Mouse (Mus musculus) neural tube, embryonic 14.5 days (tissue): ENCODE measurements around the gene Gm20683. TPM values are rescaled to one million over a fixed set of nuclear protein-coding genes. Genes with fewer than 3 reads are reported as not detected.

Source experiments
- ATAC-seq: fragments of 200-750 bp; cut with Nextera tagmentation; 2 replicates; pipeline ENCODE4 v1.8.0; 2017; ENCODE audit warnings: low read depth, mild to moderate bottlenecking, moderate TSS enrichment, moderate library complexity
- H3K27ac ChIP-seq: fragments of 300-500 bp; sonication (generic); 2 replicates; pipeline ENCODE4 v1.5.1; 2014; ENCODE audit warnings: low read depth, mild to moderate bottlenecking, control low read depth, low read length, moderate library complexity, mixed read lengths
- H3K27me3 ChIP-seq: fragments of 300-500 bp; sonication (generic); 2 replicates; pipeline ENCODE4 v1.6.1; 2014; ENCODE audit warnings: low read length; ENCODE audit not compliant: control insufficient read depth, insufficient read depth
- H3K36me3 ChIP-seq: fragments of 300-500 bp; sonication (generic); 2 replicates; pipeline ENCODE4 v1.6.1; 2014; ENCODE audit warnings: low read length, mixed read lengths; ENCODE audit not compliant: control insufficient read depth, insufficient read depth
- H3K4me1 ChIP-seq: fragments of 300-500 bp; sonication (generic); 2 replicates; pipeline ENCODE4 v1.6.1; 2014; ENCODE audit warnings: low read length; ENCODE audit not compliant: control insufficient read depth, insufficient read depth
- H3K4me2 ChIP-seq: fragments of 300-500 bp; sonication (generic); 2 replicates; pipeline ENCODE4 v1.6.1; 2014; ENCODE audit warnings: mild to moderate bottlenecking, low read depth, low read length, control low read depth
- H3K4me3 ChIP-seq: fragments of 300-500 bp; sonication (generic); 2 replicates; pipeline ENCODE4 v1.5.1; 2014; ENCODE audit warnings: low read depth, low read length, control low read depth, mixed read lengths
- H3K9ac ChIP-seq: fragments of 300-500 bp; sonication (generic); replicated peaks from 2 replicates; pipeline ENCODE4 v1.6.1; 2014; ENCODE audit warnings: low read depth, mild to moderate bottlenecking, control low read depth, low read length, mixed read lengths
- H3K9me3 ChIP-seq: fragments of 300-500 bp; sonication (generic); 2 replicates; pipeline ENCODE4 v1.6.1; 2016; ENCODE audit warnings: low read length; ENCODE audit not compliant: control insufficient read depth
- WGBS: fragments of 180-500 bp; shearing (Covaris S2); extraction: QIAGEN DNeasy Blood & Tissue Kit; methylation state at CpG from one replicate; pipeline ENCODE4 v1.1.7; 2014; 5-methylcytosine and 5-hydroxymethylcytosine counted together
- polyA plus RNA-seq: library from polyadenylated mRNA; unstranded; fragments of >200 nt; fragmentation: Nextera tagmentation; extraction: Ambion mirVana; gene quantifications from 2 replicates; pipeline ENCODE4 v1.2.1, GENCODE M21; 2014

The Gm20683 gene
- polyA plus RNA-seq, 1 experiment from 2014 or later: 10.6 TPM

DNA sequence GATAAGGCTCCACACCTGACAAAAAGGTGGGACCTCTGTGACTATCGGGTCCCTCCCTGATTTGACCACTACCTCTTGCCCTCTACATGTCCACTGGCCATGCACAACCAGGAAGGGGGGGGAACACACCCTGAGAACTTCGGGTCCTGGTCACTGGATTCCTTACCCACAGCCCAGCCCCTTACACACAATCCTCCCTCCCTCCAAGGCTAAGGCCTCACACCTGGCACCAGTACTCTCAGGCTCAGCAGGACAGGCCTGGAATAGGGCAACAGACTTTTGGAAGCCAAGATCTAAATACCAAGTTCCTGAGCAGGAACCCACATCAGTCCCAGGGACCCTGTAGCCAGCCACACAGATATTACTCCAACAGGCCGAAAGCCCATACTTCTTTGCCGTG, 2.7 kb downstream of the Gm20683 start:
- H3K9me3 ChIP-seq: no peaks in the 10 kb centered on the region
- H3K4me3 ChIP-seq: no peak overlapping the region
- peaks cover 44% of the 10 kb centered on the region for H3K4me1 ChIP-seq
- no peak overlapping the region for H3K27ac ChIP-seq
- no peak overlapping the region for H3K4me2 ChIP-seq
- ATAC-seq: no peak
- 91% methylated on average over 4 of the region's 4 CpGs for WGBS
- peaks cover 28% of the 10 kb centered on the region for H3K36me3 ChIP-seq
- H3K9ac ChIP-seq: no peak overlapping the region
- no peaks in the 10 kb centered on the region for H3K27me3 ChIP-seq

DNA sequence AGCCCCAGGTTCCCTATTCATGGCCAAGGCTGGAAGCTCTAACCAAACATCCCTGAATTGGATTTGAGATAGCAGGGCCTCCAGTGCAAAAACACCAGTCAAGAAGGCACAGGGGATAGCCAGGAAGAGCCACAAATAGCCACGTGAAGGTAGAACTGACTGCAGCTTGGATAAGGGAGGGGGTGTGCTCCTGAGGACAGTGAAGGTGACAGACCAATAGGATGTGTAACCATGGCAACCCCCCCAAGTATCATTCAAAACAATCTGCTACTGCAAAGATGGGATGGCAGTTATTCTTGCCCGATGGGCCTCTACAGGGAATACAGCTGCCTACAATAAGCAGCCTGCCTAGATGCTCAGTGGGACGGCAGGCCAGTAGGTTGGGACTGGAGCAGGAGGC, 4.0 kb downstream of the Gm20683 start:
- 18% methylated on average over 3 of the region's 3 CpGs for WGBS

DNA sequence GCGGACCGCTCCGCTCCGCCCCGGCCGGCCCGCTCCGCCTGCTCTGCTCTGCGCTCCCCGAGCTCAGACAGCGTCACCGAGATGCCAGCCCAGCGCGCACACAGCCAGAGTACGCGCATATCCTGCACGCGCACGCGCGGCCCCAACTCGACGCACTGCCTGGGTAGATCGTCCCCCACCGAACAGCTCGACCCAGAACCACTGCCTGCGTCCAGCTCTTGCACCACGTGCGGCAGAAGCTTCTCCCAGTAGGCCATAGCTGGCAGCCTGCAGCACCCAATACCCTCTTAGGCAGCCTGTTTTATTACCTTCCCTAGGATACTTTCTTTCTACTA, 4.5 kb downstream of the Gm20683 start, which contains the start of gene Rhbdl1:
Gene Rhbdl1, minus strand, starts transcription at position 220 of the 335 bp plus-strand sequence.
- Histone ChIP-seq H3K4me2 (peak within 1 kb of the TSS; percentile 72), H3K4me3 (peak within 1 kb of the TSS; percentile 38), H3K36me3 (peaks cover 26% of the 10 kb centered on the region), H3K9ac (peak within 1 kb of the TSS; percentile 73), H3K27ac (peak within 1 kb of the TSS; percentile 83), H3K9me3 (no peaks in the 10 kb centered on the region), H3K27me3 (no peaks in the 10 kb centered on the region), H3K4me1 (peaks cover 42% of the 10 kb centered on the region)
- peak; percentile 19; the same call in 1 of the 2 replicates for ATAC-seq
- 2% methylated on average over 26 of the region's 29 CpGs for WGBS

More for the DNA sequence above, 4.0 kb downstream of the Gm20683 start:
- Histone ChIP-seq H3K4me3 (0 out of 2 replicates have a peak overlapping the region, but pooled peaks have one; percentile 38), H3K4me1 (peaks cover 42% of the 10 kb centered on the region), H3K27me3 (no peaks in the 10 kb centered on the region), H3K27ac (peak overlapping the region; percentile 83), H3K36me3 (peaks cover 28% of the 10 kb centered on the region), H3K4me2 (peak overlapping the region; percentile 72), H3K9ac (no peak overlapping the region), H3K9me3 (no peaks in the 10 kb centered on the region)
- no peak for ATAC-seq

DNA sequence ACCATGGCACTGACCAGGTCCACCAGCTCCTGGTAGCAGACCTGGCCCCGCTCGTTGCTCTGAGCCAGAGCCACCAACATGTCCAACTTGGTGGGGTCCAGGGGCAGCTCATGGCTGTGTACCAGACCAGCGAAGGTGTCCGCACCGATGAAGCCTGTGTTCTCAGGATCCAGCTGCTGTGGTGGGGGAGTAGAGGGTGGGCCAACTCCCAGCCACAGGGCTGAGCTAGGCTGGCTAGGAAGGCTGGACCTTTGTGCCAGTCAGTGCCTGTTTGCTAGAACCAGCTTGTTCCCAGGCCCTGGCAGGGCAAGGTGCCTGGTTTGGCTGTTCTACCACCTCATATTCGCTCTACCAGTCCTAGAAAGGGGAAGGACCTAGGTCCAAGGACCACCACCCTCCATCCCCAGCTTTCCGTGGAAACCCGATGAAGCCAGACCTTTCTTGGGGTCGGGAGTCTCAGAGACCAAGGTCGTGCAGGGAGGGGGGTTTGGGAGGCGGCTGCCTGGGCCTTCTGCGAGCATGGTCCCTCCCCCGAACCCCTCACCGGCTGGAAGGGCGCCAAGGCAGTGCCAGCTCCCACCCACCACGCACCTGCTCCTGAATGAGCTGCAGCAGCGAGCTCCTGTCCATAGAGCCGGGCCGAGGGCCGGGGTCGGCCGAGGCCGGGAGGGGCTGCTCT, 5.0 kb downstream of the Gm20683 start:
- peak overlapping the region; percentile 72 for H3K4me2 ChIP-seq
- 20% methylated on average over 23 of the region's 23 CpGs for WGBS
- peak overlapping the region; percentile 83 for H3K27ac ChIP-seq
- peaks cover 48% of the 10 kb centered on the region for H3K4me1 ChIP-seq
- ATAC-seq: no peak
- peak overlapping the region; percentile 73 for H3K9ac ChIP-seq
- H3K36me3 ChIP-seq: peaks cover 22% of the 10 kb centered on the region
- no peaks in the 10 kb centered on the region for H3K9me3 ChIP-seq
- H3K4me3 ChIP-seq: peak overlapping the region; percentile 38
- no peaks in the 10 kb centered on the region for H3K27me3 ChIP-seq

DNA sequence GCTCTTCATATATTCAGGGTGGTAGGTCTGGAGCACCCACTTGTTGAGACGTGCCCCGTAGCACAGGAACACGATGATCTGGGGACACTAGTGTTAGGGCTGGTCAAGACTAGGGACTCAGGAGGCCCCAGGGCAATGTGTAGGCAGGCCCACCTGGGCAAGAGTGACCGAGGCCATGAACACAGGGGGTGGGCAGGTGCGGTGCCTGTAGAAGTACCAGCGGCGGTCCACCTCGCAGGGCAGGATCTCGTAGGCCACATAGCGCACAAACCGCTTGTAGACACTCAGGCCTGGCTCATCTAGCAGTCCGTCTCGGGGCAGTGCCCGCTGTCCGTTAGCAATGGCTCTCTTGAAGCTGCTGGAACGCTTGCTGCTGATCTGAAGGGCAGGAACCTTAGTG, 5.7 kb downstream of the Gm20683 start:
- Histone ChIP-seq H3K9ac (peak overlapping the region; percentile 73; the same call in 1 of the 2 replicates), H3K9me3 (no peaks in the 10 kb centered on the region), H3K4me3 (0 out of 2 replicates have a peak overlapping the region, but pooled peaks have one; percentile 9), H3K4me2 (peak overlapping the region; percentile 72), H3K27ac (no peak overlapping the region), H3K4me1 (peaks cover 55% of the 10 kb centered on the region), H3K27me3 (no peaks in the 10 kb centered on the region), H3K36me3 (peaks cover 22% of the 10 kb centered on the region)
- 94% methylated on average over 16 of the region's 16 CpGs for WGBS
- ATAC-seq: no peak

DNA sequence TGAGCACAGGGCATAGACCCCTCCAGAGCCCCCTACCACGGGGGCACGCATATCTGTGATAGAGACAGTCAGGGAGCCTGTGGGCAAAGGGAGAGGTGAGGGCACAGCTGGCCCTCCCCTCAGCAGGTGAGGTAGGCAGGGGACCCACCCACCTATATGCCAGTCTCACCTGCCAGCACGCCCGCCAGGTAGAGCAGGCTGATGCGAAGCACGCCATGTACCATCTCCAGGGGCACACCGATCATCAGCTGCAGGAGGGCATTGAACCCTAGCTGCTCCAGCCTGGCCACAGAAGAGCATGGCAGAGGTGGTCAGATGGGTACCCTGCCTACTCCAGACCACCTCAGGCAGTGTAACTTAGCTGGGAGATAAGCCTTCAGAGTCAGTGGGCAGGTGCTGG, 6.3 kb downstream of the Gm20683 start:
- Histone ChIP-seq H3K27me3 (no peaks in the 10 kb centered on the region), H3K4me1 (peaks cover 59% of the 10 kb centered on the region), H3K27ac (no peak overlapping the region), H3K9ac (no peak overlapping the region), H3K4me2 (peak overlapping the region; percentile 90), H3K36me3 (peaks cover 22% of the 10 kb centered on the region), H3K9me3 (no peaks in the 10 kb centered on the region), H3K4me3 (0 out of 2 replicates have a peak overlapping the region, but pooled peaks have one; percentile 9)
- WGBS: 95% methylated on average over 7 of the region's 7 CpGs
- ATAC-seq: no peak

DNA sequence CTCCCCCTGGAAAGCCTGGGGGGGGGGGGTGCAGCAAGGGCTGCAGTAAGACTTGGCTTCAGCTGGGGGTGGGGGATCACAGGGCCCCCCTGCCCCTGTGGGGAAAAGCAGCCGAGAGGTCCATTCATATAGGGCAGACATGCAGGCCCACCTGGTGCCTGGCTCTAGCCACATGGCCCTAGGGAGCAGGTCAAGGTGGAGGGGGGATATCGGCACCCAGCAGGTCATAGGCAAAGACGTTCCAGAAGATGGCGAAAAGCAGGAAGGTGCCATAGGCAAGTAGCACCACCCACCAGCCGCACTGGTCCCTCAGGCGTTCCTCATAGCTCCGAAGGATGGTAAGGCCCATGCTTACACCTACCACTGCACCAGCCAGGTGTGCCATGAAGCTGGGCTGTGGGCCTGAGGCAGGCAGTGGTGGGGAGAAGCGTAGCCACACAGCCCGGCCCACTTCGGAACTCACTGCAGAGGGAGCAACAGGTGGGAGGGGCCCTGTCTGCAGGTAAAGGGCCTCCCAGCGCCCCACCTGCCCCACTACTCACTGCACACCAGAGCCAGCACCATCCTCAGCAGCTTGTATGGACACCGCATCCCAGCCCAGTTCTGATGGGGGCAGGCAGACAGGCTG, 6.9 kb downstream of the Gm20683 start:
- peak overlapping the region; percentile 90 for H3K4me2 ChIP-seq
- H3K27me3 ChIP-seq: no peaks in the 10 kb centered on the region
- no peak for ATAC-seq
- H3K4me3 ChIP-seq: peak overlapping the region; percentile 82; the same call in 1 of the 2 replicates
- H3K9ac ChIP-seq: peak overlapping the region; percentile 76
- peaks cover 20% of the 10 kb centered on the region for H3K36me3 ChIP-seq
- no peaks in the 10 kb centered on the region for H3K9me3 ChIP-seq
- WGBS: 93% methylated on average over 12 of the region's 12 CpGs
- peaks cover 64% of the 10 kb centered on the region for H3K4me1 ChIP-seq
- H3K27ac ChIP-seq: no peak overlapping the region

DNA sequence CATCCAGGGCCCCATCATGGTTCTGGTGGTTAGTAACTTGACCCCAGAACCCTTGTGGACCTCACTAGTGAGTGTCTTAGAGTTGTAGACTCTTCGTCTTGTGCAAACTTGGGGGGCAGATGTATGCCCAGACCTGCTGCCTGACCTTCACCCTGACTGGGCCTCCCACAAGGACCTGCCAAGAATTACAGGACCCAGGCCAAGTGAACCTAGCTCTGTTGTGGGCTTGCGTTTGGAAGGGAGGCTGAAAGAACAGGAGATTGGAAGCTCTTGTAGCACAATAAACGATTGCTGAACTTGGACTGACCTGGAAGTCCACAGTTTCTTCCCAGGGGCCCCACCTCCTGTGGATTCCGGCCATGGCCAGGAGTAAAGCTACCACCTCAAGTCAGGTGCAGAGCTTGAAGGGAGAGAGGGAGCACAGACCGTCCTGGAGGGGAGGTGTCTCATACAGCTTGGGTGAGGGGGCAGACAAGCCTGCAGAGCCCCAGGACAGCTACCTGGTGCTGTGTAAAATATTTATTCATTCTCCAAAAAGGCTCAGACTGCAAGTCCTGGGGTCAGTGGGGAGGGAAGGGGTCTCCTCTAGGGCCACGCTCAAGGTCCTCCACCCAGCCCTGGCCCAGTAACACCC, 7.5 kb downstream of the Gm20683 start:
- H3K27ac ChIP-seq: peak overlapping the region; percentile 93; the same call in 1 of the 2 replicates
- no peaks in the 10 kb centered on the region for H3K9me3 ChIP-seq
- H3K27me3 ChIP-seq: no peaks in the 10 kb centered on the region
- peak overlapping the region; percentile 76 for H3K9ac ChIP-seq
- H3K4me2 ChIP-seq: peak overlapping the region; percentile 90
- 59% methylated on average over 6 of the region's 6 CpGs for WGBS
- peak overlapping the region; percentile 82 for H3K4me3 ChIP-seq
- peaks cover 69% of the 10 kb centered on the region for H3K4me1 ChIP-seq
- no peak for ATAC-seq
- peaks cover 16% of the 10 kb centered on the region for H3K36me3 ChIP-seq

DNA sequence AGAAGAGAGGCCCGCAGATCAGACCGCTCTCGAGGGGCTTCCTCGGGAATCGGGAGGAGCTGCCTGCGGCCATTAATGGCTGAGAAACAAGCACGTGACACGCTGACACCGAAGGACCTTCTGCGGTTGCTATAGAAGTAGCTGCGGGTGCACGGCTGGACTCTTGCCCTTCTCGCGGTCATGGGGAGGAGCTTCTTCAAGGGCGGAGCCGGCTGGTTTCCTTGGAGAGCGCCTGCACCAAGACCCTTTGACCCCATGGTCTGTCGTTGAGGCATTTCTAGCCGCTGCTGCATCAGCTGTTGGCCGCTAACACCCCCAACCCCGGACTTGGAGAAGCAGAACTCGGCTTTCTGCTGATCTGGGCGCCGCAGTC, 8.3 kb downstream of the Gm20683 start, which contains the start of gene Stub1:
Gene Stub1, minus strand, starts transcription at position 114 of the 373 bp plus-strand sequence.
- Histone ChIP-seq H3K4me2 (peak within 1 kb of the TSS; percentile 90), H3K4me3 (peak within 1 kb of the TSS; percentile 82), H3K27ac (peak within 1 kb of the TSS; percentile 93), H3K36me3 (peaks cover 16% of the 10 kb centered on the region), H3K4me1 (peaks cover 71% of the 10 kb centered on the region), H3K9me3 (no peaks in the 10 kb centered on the region), H3K27me3 (no peaks in the 10 kb centered on the region), H3K9ac (peak within 1 kb of the TSS; percentile 76)
- WGBS: under 1% methylated on average over 24 of the region's 24 CpGs
- peak; percentile 57 for ATAC-seq
